Mouse (Mus musculus) Muller cell, postnatal 12 days (primary cell): ENCODE data around the gene Hspa1l.
A peak's percentile ranks its signal among the peaks of the same experiment; 100 is the strongest.
"Not testable (repeated sequence)": the region's sequence is repeated elsewhere in the genome, so short reads cannot be mapped to it uniquely, and the experiment has no call there.

Experiments used
- DNase-seq: peaks from one replicate; pipeline ENCODE4 v3.0.0-alpha.2; 2015; ENCODE audit errors: inconsistent ontology term

Gene Hspa1l

DNA sequence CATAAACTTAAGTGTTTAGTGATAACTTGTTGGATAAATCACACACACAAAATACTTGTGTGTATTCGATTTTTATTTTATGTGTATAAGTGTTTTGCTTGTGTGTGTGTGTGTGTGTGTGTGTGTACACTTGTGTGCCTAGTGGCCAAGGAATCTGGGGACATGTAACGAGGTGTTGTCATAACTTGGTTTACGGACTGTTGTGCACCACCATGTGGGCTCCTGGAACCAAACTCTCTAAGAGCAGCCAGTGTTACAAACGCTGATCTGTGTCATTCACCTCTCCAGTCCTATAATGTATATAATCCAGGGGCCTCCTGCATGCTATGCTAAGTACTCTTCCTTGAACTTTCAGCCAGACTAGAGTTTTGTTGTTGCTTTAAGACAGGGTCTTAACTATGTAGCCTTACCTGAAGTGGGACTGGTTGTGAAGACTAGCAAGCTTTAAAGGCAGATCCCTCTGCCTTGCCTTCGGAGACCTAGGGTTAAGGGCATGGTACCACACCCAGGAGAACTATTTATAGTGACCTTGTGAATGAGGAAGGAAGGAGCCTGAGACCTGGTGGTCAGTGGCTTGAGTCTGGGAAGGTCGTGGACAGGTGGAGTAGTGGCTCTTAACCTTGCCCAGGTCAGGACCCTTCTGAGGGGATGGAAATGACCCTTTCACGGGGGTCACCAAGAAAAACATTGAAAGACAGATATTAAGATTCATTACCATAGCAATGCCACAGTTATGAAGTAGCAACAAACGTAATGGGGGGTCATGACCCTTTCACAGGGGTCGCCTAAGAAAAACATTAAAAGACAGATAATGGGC, 30.7 kb downstream of the Hspa1l start:
- DNase-seq: no peak

- no peak for DNase-seq
Measured at GRCm38 (mm10) chr17:35004075-35004717, 31.7 kb downstream of the Hspa1l start.

GRCm38 (mm10) chr17:35005158-35005557, 32.7 kb downstream of the Hspa1l start:
- DNase-seq: no peak

DNA sequence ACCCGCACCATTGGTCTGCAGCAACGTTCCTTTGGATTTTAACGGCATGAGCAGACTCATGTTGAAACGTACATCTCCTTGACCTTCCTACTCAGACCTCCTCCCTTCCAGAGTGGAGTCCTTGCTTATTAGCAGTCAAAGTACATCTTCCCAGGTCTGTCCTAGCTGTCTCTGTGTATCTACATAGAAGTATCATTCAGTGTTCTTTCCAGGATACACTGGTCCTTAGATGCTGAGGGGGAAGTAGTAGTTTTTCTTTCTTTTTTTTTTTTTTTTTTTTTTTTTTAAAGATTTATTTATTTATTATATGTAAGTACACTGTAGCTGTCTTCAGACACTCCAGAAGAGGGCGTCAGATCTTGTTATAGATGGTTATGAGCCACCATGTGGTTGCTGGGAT, 33.4 kb downstream of the Hspa1l start:
- DNase-seq: not testable (repeated sequence)

DNA sequence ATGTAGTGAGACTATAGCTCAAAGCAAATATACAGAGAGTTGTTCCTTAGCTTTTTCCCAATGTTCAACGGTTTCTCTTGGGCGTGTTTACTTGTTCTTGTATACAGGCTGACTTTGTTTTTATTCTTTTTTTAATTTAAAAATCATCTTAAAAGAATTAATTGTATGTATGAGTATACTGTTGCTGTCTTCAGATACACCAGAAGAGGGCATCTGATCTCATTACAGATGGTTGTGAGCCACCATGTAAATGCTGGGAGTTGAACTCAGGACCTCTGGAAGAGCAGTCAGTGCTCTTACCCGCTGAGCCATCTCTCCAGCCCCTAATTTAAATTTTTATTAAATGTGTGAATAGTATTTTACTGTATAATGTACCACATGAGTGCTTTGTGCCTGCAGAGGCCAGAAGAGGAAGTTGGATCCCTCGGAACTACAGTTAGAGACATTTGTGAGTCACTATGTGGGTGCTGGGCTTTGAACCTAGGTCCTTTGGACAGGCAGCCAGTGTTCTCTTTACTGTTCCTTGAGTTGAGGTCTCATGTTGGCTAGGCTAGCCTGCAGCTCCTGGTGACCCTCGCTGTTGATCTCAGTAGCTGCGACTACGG, 35.0 kb downstream of the Hspa1l start:
- no peak for DNase-seq

DNA sequence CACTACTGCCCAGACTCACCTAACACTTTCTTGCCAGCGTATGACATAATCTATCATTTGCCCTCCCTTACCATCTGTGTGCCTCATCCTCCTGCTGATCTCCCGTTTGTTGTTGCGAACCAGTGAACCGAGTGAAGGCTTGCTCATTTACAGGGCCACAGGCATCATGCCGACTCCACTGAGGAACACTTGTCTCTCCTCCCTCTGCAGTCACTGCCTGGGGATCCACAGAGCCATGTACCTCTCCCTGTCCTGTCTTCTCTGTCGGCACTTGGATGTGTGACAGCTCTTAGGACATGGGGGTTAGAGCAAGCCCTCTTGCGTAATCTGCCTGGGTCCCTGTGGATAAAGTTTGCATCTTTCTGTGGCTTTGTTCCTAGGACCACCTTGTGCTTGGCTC, 37.1 kb downstream of the Hspa1l start:
- DNase-seq: no peak

DNA sequence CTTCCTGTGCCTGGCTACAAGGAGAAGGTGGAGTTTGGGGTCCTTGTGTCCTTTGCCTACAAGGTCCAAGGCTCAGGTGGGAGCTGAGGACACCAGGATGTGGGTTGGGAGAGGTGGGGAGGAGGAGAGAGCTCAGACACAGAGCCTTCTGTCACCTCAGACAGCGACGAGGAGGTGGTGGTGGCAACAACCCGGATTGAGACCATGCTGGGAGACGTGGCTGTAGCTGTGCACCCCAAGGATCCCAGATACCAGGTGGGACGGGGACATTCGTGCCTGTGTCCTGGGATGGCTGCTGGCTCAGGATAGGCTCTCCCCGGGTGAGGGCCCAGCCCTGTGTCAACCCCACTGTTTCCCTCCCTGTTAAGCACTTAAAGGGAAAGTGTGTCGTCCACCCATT, 38.9 kb downstream of the Hspa1l start:
- DNase-seq: no peak

DNA sequence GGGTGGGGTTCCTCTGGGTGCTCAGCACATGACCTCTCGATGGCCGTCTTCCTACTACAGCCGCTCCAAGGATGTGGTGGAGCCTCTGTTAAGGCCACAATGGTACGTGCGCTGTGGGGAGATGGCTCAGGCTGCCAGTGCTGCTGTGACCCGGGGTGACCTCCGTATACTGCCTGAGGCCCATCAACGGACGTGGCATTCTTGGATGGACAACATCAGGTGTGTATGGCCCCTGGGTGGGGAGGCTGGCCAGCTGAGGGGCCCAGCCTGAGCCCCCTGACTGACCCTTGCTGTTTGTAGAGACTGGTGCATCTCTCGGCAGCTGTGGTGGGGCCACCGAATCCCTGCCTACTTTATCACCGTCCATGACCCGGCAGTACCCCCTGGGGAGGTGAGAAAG, 39.9 kb downstream of the Hspa1l start:
- DNase-seq: no peak

DNA sequence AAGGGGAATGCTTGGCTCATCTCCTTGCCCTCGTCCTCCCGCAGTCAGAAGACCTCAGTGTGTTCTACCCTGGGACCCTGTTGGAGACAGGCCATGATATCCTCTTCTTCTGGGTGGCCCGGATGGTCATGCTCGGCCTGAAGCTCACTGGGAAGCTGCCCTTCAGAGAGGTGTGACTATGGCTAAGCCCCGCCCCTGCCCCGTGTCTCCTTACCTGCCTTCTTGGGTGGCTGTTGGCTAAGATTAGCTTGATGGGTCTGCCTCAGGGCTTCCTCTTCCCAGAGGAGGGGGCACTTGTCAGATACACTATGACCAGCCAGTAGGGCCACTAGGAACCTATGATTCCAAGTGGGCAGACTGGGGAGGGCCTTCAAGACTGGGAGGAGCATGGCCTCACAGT, 40.7 kb downstream of the Hspa1l start:
- DNase-seq: no peak

DNA sequence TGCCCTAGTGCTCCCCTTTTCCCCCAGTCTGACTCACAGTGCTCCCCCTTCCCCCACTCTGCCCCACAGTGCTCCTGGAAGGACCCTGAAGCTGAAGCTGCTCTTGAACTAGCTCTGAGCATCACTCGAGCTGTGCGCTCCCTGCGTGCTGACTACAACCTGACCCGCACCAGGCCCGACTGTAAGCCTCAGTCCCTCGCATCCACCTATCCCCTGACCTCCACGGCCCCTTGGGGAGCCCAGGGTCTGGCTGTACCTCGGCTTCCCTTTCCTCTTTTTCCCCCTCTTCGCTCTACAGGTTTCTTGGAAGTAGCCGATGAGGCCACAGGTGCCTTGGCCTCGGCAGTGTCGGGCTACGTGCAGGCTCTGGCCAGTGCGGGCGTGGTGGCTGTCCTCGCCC, 42.8 kb downstream of the Hspa1l start:
- DNase-seq: no peak

DNA sequence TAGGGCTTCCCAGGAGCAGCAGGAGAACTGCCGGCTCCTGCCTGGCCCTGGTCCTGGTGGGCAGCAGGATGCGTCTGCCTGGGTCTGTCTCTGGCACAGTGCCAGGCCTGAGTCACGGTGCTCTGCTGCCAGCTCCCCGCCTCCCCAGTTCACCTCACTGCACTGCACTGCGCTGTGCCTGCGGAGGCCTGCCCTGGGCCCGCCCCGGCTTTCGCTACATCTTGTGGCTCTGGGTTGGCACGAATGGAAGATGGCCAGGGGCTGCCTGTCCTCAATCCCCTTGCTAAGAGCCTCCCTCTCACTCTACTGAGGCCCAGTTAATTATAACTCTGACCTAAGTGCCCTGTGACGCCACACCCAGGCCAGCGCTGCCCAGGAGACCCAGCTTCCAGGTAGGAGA, 43.9 kb downstream of the Hspa1l start, which contains the start of gene Vwa7:
Gene Vwa7, plus strand, starts transcription at position 204 of the 400 bp plus-strand sequence.
- peak; percentile 88 for DNase-seq

DNA sequence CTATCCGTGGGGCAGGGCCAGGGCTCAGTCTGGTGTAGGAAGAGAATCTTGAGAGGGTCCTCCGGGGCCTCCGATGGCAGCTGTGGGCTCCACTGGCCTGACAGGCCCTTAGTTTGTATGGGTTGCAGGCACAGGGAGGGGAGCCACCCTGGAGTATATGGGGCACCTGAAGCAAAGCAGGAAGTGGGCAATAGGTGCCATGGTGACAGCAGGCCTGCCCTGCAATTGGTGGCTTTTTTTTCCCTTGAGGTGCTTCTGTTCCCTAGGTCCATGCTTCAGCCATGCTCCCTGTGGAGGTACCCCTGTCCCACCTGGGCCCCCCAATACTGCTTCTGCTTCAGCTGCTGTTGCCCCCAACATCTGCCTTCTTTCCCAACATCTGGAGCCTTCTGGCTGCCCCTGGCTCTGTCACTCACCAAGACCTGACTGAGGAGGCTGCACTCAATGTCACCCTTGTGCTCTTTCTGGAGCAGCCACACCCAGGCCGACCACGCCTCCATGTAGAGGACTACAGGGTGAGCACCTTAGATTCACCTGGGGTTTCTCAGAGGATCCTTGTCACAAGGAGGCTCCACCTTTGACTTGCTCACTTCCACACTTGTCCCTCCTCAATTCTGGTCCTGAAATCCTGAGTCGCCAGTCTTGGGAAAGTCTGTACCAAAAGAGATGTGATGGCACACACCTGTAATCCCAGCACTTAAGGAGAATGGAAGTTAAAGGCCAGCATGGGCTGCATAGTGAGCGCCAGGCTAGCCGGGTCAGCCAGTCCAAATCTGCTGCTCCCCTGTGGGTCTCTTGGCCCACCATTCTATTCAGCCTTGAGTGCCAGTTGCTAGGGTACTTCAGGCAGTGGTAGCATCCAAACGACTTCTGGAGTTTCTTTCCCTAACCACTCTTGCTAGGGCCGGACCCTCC, 44.5 kb downstream of the Hspa1l start:
- DNase-seq: no peak

DNA sequence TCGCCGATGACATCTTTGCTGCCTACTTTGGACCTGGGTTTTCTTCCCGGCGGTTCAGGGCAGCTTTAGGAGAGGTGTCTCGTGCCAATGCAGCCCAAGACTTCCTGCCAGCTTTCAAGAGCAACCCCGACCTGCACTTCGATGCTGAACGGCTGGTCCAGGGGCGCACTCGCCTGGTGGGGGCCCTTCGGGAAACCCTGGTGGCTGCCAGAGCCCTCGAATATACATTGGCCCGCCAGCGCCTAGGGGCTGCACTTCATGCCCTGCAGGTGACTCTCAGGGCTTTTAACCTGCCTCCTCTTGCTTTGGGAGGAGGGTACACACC, 45.2 kb downstream of the Hspa1l start:
- DNase-seq: no peak

GRCm38 (mm10) chr17:35018171-35018570, 45.7 kb downstream of the Hspa1l start:
- no peak for DNase-seq

DNA sequence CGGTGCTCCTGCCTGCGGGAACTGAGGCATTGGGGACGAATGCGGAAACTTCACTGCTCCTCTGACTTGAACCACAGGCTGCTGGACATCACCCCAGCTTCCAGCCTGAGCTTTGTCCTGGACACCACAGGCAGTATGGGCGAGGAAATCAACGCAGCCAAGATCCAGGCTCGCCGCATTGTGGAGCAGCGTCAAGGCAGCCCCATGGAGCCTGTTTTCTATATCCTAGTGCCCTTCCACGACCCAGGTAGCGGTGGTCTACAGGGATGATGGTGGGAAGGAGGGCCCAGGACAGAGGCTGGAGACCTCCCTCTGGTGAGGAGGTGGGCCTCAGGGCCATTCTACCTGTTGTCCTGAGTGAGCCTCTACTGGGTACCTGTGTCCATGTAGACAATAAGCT, 47.4 kb downstream of the Hspa1l start:
- DNase-seq: no peak

DNA sequence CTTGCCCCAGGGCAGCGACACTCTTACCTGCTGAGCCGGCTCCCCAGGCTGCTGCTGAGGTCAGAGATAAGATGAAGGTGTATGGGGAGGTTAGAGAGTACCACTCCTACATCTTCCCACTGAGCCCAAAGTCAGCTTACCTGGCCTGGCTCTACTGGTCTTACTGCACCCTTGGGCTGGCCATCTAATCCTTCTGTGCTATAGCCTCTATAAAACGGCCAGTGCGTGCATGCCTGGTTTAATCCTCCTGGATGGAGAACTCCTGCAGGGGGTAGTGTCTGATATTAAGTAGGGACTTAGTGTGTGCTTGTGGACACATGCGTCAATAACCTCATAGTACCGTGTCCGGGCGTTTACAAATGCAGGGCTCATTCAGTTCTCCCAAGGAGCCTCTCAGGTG, 48.0 kb downstream of the Hspa1l start:
- DNase-seq: no peak

GRCm38 (mm10) chr17:35021163-35021808, 48.8 kb downstream of the Hspa1l start:
- peak; percentile 94 for DNase-seq

DNA sequence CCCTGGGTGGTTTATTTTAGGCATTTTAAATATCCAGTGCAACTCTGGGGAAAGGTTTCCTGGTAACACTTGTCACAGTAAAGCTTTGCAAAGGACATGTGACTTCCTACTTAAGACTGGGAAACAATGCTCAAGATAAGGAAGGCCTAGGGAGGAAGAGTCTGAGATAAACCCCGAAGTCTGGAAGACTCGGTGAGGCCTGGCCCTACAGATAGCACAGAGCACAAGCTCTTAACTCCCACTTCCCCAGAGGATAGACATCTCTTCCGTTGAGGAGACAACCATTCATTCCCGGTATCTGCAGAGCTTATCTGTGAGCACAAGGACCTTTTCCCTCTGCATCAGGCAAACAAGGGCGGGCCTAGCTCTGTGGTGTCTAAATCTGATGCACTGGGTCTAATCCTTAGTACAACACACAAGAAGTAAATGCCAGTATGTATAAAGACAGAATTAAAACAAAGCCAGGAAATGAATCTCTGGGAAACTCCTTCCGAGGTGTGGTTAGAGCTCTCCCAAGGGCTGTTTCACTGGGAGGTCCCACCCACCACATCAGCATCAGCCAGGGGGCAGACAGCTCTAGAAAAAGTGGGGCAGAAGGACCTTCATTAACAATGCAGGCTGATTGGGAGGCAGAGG, 49.5 kb downstream of the Hspa1l start:
- no peak for DNase-seq

DNA sequence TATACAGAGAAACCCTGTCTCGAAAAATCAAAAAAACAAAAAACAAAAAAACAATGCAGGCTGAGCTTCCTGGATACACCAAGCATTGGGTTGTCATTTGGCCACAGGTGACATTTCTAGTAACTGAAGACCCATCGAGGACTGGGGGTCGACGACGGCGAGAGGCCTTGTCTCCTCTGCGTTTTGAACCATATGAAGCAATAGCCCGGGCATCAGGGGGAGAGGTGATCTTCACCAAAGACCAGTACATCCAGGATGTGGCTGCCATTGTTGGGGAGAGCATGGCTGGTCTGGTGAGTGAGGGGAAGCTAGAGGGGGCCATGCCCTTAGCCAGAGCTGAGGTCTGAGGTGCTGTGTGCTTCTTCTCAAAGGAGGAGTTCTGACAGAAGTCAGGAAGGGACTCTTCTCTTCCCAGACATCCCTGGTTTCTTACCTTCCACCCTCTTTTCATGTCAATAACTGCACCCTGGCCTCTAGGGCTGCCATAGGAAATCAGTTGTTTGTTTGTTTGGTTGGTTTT, 50.1 kb downstream of the Hspa1l start:
- DNase-seq: no peak

GRCm38 (mm10) chr17:35023221-35023620, 50.7 kb downstream of the Hspa1l start:
- no peak for DNase-seq

DNA sequence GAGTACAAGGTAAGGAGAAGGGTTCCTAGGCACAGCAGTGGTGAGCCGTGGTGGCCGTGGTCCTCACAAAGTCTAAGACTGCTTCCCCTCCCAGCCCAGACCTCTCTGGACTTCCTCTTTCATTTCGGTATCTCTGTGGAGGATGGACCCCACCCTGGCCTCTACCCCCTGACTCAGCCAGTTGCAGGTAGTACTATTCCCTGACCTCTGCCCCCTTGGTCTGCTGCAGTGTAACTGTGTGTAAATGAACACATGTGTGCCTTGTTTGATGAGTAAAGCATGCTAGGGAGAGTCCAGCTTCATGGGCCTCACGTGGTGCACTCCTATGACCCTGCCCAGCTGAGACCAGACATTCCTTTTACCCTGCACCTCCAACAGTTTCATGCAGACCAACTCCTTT, 51.3 kb downstream of the Hspa1l start:
- no peak for DNase-seq
